Mouse (Mus musculus): ENCODE results near the gene Thsd7b. TPM values are rescaled to one million over a fixed set of nuclear protein-coding genes. Genes with fewer than 3 reads are reported as not detected.
"Not testable (repeated sequence)": the region's sequence is repeated elsewhere in the genome, so short reads cannot be mapped to it uniquely, and the experiment has no call there.

Gene Thsd7b
- polyA plus RNA-seq, 1 experiment from 2014 or later = 1.5 TPM

- no peaks in the 10 kb centered on the region for H3K36me3 ChIP-seq
- no peak overlapping the region for H3K27ac ChIP-seq
- no peaks in the 10 kb centered on the region for H3K27me3 ChIP-seq (ENCODE audit: insufficient read depth, poor library complexity, severe bottlenecking)
- no peaks in the 10 kb centered on the region; the same call in 1 of the 2 replicates for H3K4me1 ChIP-seq
- DNase-seq (ENCODE audit: low spot score) = no peak
- H3K4me3 ChIP-seq = no peak overlapping the region
- 48% methylated on average over 4 of the region's 4 CpGs for WGBS
- H3K9me3 ChIP-seq = no peaks in the 10 kb centered on the region
Measured at GRCm38 (mm10) chr1:129956625-129957024, 683.5 kb downstream of the Thsd7b start.

- H3K4me1 ChIP-seq; H3K36me3 ChIP-seq; H3K4me3 ChIP-seq; H3K27me3 ChIP-seq (ENCODE audit: insufficient read depth, poor library complexity, severe bottlenecking); H3K9me3 ChIP-seq; DNase-seq (ENCODE audit: low spot score); H3K27ac ChIP-seq: not testable (repeated sequence)
- 45% methylated on average over 2 of the region's 2 CpGs for WGBS
Measured at GRCm38 (mm10) chr1:129959352-129959751, 686.2 kb downstream of the Thsd7b start.

DNA sequence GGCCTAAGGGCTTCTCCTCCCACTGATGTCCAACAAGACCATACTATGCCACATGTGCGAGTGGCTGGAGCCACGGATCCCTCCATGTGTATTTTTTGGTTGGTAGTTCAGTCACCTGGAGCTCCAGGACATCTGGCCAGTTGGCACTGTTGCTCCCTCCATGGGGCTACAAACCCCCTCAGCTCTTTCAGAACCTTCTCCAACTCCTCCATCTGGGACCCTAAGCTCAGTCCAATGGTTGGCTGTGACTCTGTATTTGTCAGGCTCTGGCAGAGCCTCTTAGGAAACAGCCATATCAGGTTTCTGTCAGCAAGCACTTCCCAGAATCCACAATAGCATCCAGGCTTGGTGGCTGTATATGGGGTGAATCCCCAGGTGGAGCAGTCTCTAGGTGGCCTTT lies 690.1 kb downstream of the Thsd7b start:
- H3K9me3 ChIP-seq = no peaks in the 10 kb centered on the region
- H3K36me3 ChIP-seq = no peaks in the 10 kb centered on the region
- DNase-seq (ENCODE audit: low spot score) = no peak
- 93% methylated on average over 2 of the region's 2 CpGs for WGBS
- H3K27me3 ChIP-seq (ENCODE audit: insufficient read depth, poor library complexity, severe bottlenecking) = no peaks in the 10 kb centered on the region
- no peak overlapping the region for H3K4me3 ChIP-seq
- H3K4me1 ChIP-seq = no peaks in the 10 kb centered on the region; the same call in 1 of the 2 replicates
- H3K27ac ChIP-seq = no peak overlapping the region

- not testable (repeated sequence) for H3K9me3 ChIP-seq; H3K36me3 ChIP-seq; H3K27me3 ChIP-seq (ENCODE audit: insufficient read depth, poor library complexity, severe bottlenecking); H3K4me1 ChIP-seq; H3K4me3 ChIP-seq; DNase-seq (ENCODE audit: low spot score); H3K27ac ChIP-seq
Measured at GRCm38 (mm10) chr1:129989247-129989646, 716.1 kb downstream of the Thsd7b start.

DNA sequence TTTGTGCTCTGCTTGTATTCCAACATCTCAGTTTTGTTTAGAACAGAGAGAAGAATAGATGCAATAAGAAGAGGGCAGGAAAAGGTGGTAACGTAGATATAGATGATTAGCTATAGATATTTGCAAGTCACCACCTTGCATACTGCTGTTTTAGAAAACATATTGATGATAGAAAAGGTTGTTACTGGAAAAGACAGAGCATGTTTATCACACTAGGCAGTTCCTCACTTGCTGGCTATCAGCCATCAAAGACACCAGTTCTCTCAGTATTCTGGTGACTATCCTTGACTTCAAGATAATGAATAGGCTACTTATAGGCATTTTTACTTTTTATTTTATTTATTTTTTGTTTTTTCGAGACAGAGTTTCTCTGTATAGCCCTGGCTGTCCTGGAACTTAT lies 717.7 kb downstream of the Thsd7b start:
- Histone ChIP-seq H3K27ac (no peak overlapping the region), H3K4me1 (no peaks in the 10 kb centered on the region), H3K27me3 (ENCODE audit: insufficient read depth, poor library complexity, severe bottlenecking) (no peaks in the 10 kb centered on the region), H3K9me3 (no peaks in the 10 kb centered on the region), H3K4me3 (no peak overlapping the region), H3K36me3 (no peaks in the 10 kb centered on the region)
- DNase-seq (ENCODE audit: low spot score) = no peak
- 64% methylated on average over 2 of the region's 2 CpGs for WGBS

- DNase-seq (ENCODE audit: low spot score) = no peak
- H3K27ac ChIP-seq = no peak overlapping the region
- H3K36me3 ChIP-seq = no peaks in the 10 kb centered on the region
- no peaks in the 10 kb centered on the region for H3K4me1 ChIP-seq
- no peaks in the 10 kb centered on the region for H3K9me3 ChIP-seq
- no peaks in the 10 kb centered on the region for H3K27me3 ChIP-seq (ENCODE audit: insufficient read depth, poor library complexity, severe bottlenecking)
- H3K4me3 ChIP-seq = no peak overlapping the region
Measured at GRCm38 (mm10) chr1:130055012-130055411, 781.9 kb downstream of the Thsd7b start.

DNA sequence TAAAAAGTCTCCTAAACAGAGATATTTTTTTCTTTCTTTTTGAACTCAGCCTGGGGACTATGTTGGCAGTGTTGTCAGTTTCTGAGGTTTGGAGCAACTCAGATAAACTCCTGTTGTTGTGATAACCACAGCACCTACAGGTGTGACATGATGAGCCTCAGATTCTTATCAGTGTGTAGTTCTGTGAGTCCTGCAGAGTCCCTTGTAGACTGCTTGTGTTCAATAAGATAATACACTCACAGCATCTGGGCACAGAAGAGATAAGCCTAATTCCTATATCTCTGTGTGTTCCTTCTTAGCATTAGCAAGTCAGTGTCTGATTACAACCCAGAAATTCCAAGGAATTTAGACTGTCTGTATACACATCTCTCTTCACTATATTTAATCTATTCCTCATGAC lies 789.0 kb downstream of the Thsd7b start:
- Histone ChIP-seq H3K27ac (no peak overlapping the region), H3K36me3 (no peaks in the 10 kb centered on the region), H3K9me3 (no peaks in the 10 kb centered on the region), H3K4me1 (no peaks in the 10 kb centered on the region), H3K4me3 (no peak overlapping the region), H3K27me3 (ENCODE audit: insufficient read depth, poor library complexity, severe bottlenecking) (no peaks in the 10 kb centered on the region)
- DNase-seq (ENCODE audit: low spot score) = no peak

DNA sequence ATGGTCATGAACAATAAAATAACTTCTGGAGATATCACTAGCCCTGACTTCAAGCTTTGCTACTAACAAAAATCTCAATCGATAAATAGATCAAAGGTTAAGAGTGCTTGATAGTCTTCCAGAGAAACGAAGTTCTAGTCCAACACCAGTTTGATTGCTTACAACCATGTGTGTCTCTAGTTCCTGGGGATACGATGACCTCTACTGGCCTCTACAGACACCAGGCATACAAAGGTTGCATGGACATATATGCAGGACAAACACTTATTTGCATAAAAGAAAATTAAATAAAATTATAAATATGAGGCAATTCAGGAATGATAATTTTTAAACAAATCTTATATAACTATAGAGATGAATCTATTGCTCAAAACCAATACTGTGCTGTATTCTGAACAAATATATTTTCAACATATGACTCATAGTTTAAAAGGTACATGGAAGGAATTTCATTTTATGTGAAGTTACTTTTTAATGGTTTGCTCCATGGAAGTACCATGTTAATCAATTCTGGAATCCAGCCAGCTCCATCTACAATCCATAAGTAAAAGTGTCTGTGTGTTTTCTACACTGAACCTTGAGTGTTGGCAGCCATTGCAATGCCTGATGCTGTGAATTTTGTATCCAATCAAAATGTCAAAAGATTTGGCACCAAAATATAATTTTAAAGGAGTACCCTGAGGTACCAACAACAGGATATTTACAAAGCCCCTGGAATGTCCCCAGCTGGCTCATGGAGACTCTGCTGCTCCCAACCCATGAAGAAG lies 793.3 kb downstream of the Thsd7b start:
- no peak overlapping the region for H3K27ac ChIP-seq
- H3K4me1 ChIP-seq = no peaks in the 10 kb centered on the region
- H3K36me3 ChIP-seq = no peaks in the 10 kb centered on the region
- no peak for DNase-seq (ENCODE audit: low spot score)
- no peaks in the 10 kb centered on the region for H3K9me3 ChIP-seq
- WGBS = 80% methylated on average over 3 of the region's 3 CpGs
- no peak overlapping the region for H3K4me3 ChIP-seq
- H3K27me3 ChIP-seq (ENCODE audit: insufficient read depth, poor library complexity, severe bottlenecking) = no peaks in the 10 kb centered on the region

- Histone ChIP-seq H3K27ac (no peak overlapping the region), H3K27me3 (ENCODE audit: insufficient read depth, poor library complexity, severe bottlenecking) (no peaks in the 10 kb centered on the region), H3K36me3 (no peaks in the 10 kb centered on the region), H3K9me3 (no peaks in the 10 kb centered on the region), H3K4me3 (no peak overlapping the region), H3K4me1 (no peaks in the 10 kb centered on the region)
- 67% methylated on average over 2 of the region's 2 CpGs for WGBS
- DNase-seq (ENCODE audit: low spot score) = no peak
Measured at GRCm38 (mm10) chr1:130083788-130084187, 810.7 kb downstream of the Thsd7b start.

DNA sequence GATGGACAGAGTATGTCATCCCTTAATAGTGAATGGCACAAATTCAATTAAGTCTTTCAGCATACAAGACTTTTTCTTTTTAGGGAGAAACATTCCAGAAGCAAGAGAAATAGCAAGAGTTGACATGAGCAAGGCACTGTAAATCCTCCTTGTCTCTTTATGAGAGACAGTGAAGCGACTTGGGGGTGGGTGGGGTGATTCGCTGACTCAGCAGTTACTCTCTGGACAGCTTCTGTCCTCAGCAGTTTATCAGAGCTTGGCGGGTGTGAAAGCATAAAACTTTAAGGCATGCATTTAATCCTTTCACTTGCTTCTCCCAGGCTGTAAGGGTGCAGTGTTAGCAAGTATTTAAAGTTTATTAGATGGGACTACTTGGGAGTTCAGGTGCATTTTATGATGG lies 812.1 kb downstream of the Thsd7b start:
- Histone ChIP-seq H3K27ac (no peak overlapping the region), H3K4me1 (no peaks in the 10 kb centered on the region), H3K36me3 (no peaks in the 10 kb centered on the region), H3K9me3 (no peaks in the 10 kb centered on the region), H3K4me3 (no peak overlapping the region), H3K27me3 (ENCODE audit: insufficient read depth, poor library complexity, severe bottlenecking) (no peaks in the 10 kb centered on the region)
- WGBS = 65% methylated on average over 3 of the region's 3 CpGs
- DNase-seq (ENCODE audit: low spot score) = no peak

DNA sequence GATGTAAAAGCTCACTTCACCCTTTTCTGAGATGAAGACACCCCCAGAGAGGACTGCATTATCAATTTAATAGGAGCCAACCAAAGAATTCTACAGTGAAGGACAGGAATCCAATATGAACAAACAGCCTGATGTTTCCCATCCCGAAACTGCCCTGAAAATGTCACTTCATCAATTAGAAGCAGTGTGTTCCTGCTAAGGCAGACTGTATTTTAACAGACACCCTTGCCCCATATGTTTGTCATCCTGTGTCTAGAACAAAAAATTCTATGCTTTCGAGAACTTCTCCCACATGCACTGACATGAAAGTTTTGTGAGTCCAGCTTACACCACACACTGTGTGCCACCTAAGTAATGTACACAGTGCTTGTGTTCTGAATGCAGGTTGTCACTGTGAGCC lies 812.8 kb downstream of the Thsd7b start:
- no peaks in the 10 kb centered on the region for H3K27me3 ChIP-seq (ENCODE audit: insufficient read depth, poor library complexity, severe bottlenecking)
- H3K4me3 ChIP-seq = no peak overlapping the region
- H3K4me1 ChIP-seq = no peaks in the 10 kb centered on the region
- no peaks in the 10 kb centered on the region for H3K36me3 ChIP-seq
- DNase-seq (ENCODE audit: low spot score) = no peak
- H3K9me3 ChIP-seq = no peaks in the 10 kb centered on the region
- 82% methylated on average over 2 of the region's 2 CpGs for WGBS
- no peak overlapping the region for H3K27ac ChIP-seq

- H3K4me1 ChIP-seq = no peaks in the 10 kb centered on the region
- no peaks in the 10 kb centered on the region for H3K27me3 ChIP-seq (ENCODE audit: insufficient read depth, poor library complexity, severe bottlenecking)
- no peak overlapping the region for H3K27ac ChIP-seq
- no peaks in the 10 kb centered on the region for H3K36me3 ChIP-seq
- 74% methylated on average over 2 of the region's 2 CpGs for WGBS
- H3K9me3 ChIP-seq = no peaks in the 10 kb centered on the region
- no peak overlapping the region for H3K4me3 ChIP-seq
- no peak for DNase-seq (ENCODE audit: low spot score)
Measured at GRCm38 (mm10) chr1:130099227-130099626, 826.1 kb downstream of the Thsd7b start.

DNA sequence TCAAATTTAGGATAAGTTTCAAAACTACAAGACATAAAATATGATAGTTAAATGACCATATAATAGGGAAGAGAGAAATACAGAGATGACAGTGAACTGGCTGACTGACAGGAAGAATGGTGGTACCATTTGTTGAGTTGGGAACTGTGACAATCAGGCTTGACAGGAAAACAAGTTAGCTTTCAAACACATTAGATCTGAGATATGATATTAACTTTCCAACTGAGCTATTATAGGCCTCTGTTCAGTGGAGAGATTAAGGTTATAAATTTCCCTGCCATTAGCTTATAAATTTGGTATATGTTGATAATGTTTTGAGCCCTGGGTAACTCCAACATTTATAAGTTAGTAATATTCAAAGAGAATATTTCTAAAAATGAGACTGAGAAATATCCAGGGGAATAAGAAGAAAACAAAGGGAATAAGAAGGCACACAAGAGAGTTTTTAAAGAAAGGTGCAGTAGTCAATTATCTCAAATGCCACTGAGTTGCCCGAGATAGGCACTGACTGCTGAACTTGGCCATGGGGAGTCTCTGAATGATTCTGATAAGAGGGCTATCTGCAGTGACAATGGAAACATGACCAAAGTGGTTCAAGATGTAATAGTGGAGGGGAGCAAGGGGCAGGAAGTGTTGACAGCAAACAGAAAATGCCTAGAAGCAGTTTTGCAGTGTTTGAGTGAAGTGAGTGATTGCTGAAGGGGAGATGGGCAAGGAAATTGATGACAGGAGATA lies 839.6 kb downstream of the Thsd7b start:
- Histone ChIP-seq H3K36me3 (no peaks in the 10 kb centered on the region), H3K27me3 (ENCODE audit: insufficient read depth, poor library complexity, severe bottlenecking) (no peaks in the 10 kb centered on the region), H3K9me3 (no peaks in the 10 kb centered on the region), H3K27ac (no peak overlapping the region), H3K4me3 (no peak overlapping the region), H3K4me1 (no peaks in the 10 kb centered on the region)
- 33% methylated on average over 1 of the region's 1 CpGs for WGBS
- no peak for DNase-seq (ENCODE audit: low spot score)

Measured in heart, embryonic 10.5 days (tissue).